In genomic region chr4:106200241-106200640, GRCm38 (mm10) we compare ENCODE assay signal across 9 mouse cellular contexts.
DNase-seq lines count a peak whose midpoint lies in the region; ATAC-seq lines count a peak whose summit lies in the region.
"Had no signal": no experiment of that assay in that cellular context is flagged by ENCODE, and none has a peak within 500 bp of the region (broad histone marks: within the 10 kb centered on the region; RNA-seq: fewer than 3 reads in every experiment).

No protein-coding gene starts in this region.

- WGBS in forebrain, embryonic 14.5 days = 32% methylated on average over 6 of the region's 6 CpGs
- WGBS in liver, embryonic 13.5 days (ENCODE audit: insufficient replicate concordance) = 51% methylated on average over 6 of the region's 6 CpGs
- WGBS in neural tube, embryonic 15.5 days = 43% methylated on average over 6 of the region's 6 CpGs

- H3K4me2 ChIP-seq in forebrain, embryonic 14.5 days (ENCODE audit: low read length) = no peak overlapping the region
- H3K4me2 ChIP-seq in liver, embryonic 13.5 days = no peak overlapping the region
- H3K4me2 ChIP-seq in neural tube, embryonic 15.5 days = 0 out of 2 replicates have a peak overlapping the region, but pooled peaks have one; percentile 19

- H3K9ac ChIP-seq in forebrain, embryonic 14.5 days (ENCODE audit: low read length) = no peak overlapping the region
- H3K9ac ChIP-seq in liver, embryonic 13.5 days = no peak overlapping the region
- H3K9ac ChIP-seq in neural tube, embryonic 15.5 days (replicated peaks) = no peak overlapping the region
- H3K9ac ChIP-seq: hindbrain, embryonic 15.5 days had no signal

- H3K4me3 ChIP-seq in forebrain, embryonic 14.5 days (ENCODE audit: low read depth, low read length) = no peak overlapping the region
- H3K4me3 ChIP-seq in liver, embryonic 13.5 days (replicated peaks) = no peak overlapping the region
- H3K4me3 ChIP-seq in neural tube, embryonic 15.5 days (replicated peaks) = no peak overlapping the region
- H3K4me3 ChIP-seq: hindbrain, embryonic 15.5 days had no signal

- no peaks in the 10 kb centered on the region for H3K4me1 ChIP-seq in forebrain, embryonic 14.5 days (ENCODE audit: control insufficient read depth, insufficient read depth, low read length)
- peaks cover 9% of the 10 kb centered on the region for H3K4me1 ChIP-seq in liver, embryonic 13.5 days (replicated peaks)
- H3K4me1 ChIP-seq in neural tube, embryonic 15.5 days = peaks cover 13% of the 10 kb centered on the region

- DNase-seq in ZHBTc4 (ENCODE audit: low read depth, low spot score) = peak; percentile 38
- peak; percentile 47 for DNase-seq in forebrain, embryonic 14.5 days (ENCODE audit: low spot score)
- peak; percentile 41 for DNase-seq in heart, postnatal 4 days
- no peak for DNase-seq in liver, embryonic 13.5 days
- DNase-seq in cerebellum, adult 9-11 months = no peak
- no peak for DNase-seq in spleen, postnatal 10 days (ENCODE audit: low spot score in 2 of 2)

- 0 out of 2 replicates have a peak, but pooled peaks have one; percentile 32 for ATAC-seq in forebrain, embryonic 14.5 days
- ATAC-seq in liver, embryonic 13.5 days (ENCODE audit: low read depth) = peak; percentile 70
- no peak for ATAC-seq in neural tube, embryonic 15.5 days (ENCODE audit: low FRiP score)
- ATAC-seq in frontal cortex, adult (ENCODE audit: low TSS enrichment) = no peak

- no peaks in the 10 kb centered on the region for H3K36me3 ChIP-seq in forebrain, embryonic 14.5 days (ENCODE audit: control insufficient read depth, insufficient read depth, low read length)
- no peaks in the 10 kb centered on the region for H3K36me3 ChIP-seq in liver, embryonic 13.5 days
- H3K36me3 ChIP-seq in neural tube, embryonic 15.5 days = no peaks in the 10 kb centered on the region
- H3K36me3 ChIP-seq: hindbrain, embryonic 15.5 days had no signal

- no peak overlapping the region for H3K27ac ChIP-seq in forebrain, embryonic 14.5 days (ENCODE audit: low read depth, low read length)
- H3K27ac ChIP-seq in liver, embryonic 13.5 days = peak overlapping the region; percentile 60; the same call in 1 of the 2 replicates
- 0 out of 2 replicates have a peak overlapping the region, but pooled peaks have one; percentile 18 for H3K27ac ChIP-seq in neural tube, embryonic 15.5 days (replicated peaks)

- H3K27me3 ChIP-seq in forebrain, embryonic 14.5 days (replicated peaks; ENCODE audit: control insufficient read depth, insufficient read depth, low read length) = no peaks in the 10 kb centered on the region
- no peaks in the 10 kb centered on the region for H3K27me3 ChIP-seq in liver, embryonic 13.5 days
- no peaks in the 10 kb centered on the region for H3K27me3 ChIP-seq in neural tube, embryonic 15.5 days (replicated peaks)
- H3K27me3 ChIP-seq: hindbrain, embryonic 15.5 days had no signal

- no peaks in the 10 kb centered on the region for H3K9me3 ChIP-seq in forebrain, embryonic 14.5 days (replicated peaks; ENCODE audit: control insufficient read depth, low read length)
- H3K9me3 ChIP-seq in liver, embryonic 13.5 days (replicated peaks) = no peaks in the 10 kb centered on the region
- H3K9me3 ChIP-seq in neural tube, embryonic 15.5 days (replicated peaks) = no peaks in the 10 kb centered on the region
- H3K9me3 ChIP-seq: hindbrain, embryonic 15.5 days had no signal

Comparison
In these comparisons a context has a peak if more than half of its experiments do, and no peak if none do; other contexts are left out.
1. DNase-seq: peak in ZHBTc4 (single experiment), forebrain, embryonic 14.5 days (single experiment) and heart, postnatal 4 days (single experiment); none in liver, embryonic 13.5 days (single experiment), cerebellum, adult 9-11 months (single experiment) and spleen, postnatal 10 days (0 of 2).
2. ATAC-seq: peak in forebrain, embryonic 14.5 days (single experiment) and liver, embryonic 13.5 days (single experiment); none in neural tube, embryonic 15.5 days (single experiment) and frontal cortex, adult (single experiment).